Mouse (Mus musculus) forebrain, embryonic 14.5 days (tissue): ENCODE results near the gene Atg2a. TPM values are rescaled to one million over a fixed set of nuclear protein-coding genes. Genes with fewer than 3 reads are reported as not detected.

Experiments used
- ATAC-seq: fragments of 200-750 bp; cut with Nextera tagmentation; 2 replicates; pipeline ENCODE4 v1.8.0; 2017; ENCODE audit warnings: mild to moderate bottlenecking, moderate library complexity
- DNase-seq: peaks from one replicate; pipeline ENCODE4 v3.0.0-alpha.2; 2015; ENCODE audit warnings: low spot score
- H3K27ac ChIP-seq: fragments of 300-500 bp; sonication (generic); 2 replicates; pipeline ENCODE4 v1.5.1; 2014; ENCODE audit warnings: low read depth, mild to moderate bottlenecking, control low read depth, low read length, moderate library complexity
- H3K27me3 ChIP-seq: fragments of 300-500 bp; sonication (generic); replicated peaks from 2 replicates; pipeline ENCODE4 v1.6.1; 2014; ENCODE audit warnings: low read length, control low read depth, mixed read lengths; ENCODE audit not compliant: control insufficient read depth, insufficient read depth
- H3K36me3 ChIP-seq: fragments of 300-500 bp; sonication (generic); 2 replicates; pipeline ENCODE4 v1.6.1; 2014; ENCODE audit warnings: low read length, control low read depth; ENCODE audit not compliant: control insufficient read depth, insufficient read depth
- H3K4me1 ChIP-seq: fragments of 300-500 bp; sonication (generic); 2 replicates; pipeline ENCODE4 v1.6.1; 2014; ENCODE audit warnings: antibody characterized with exemption, low read length, control low read depth; ENCODE audit not compliant: control insufficient read depth, insufficient read depth
- H3K4me2 ChIP-seq: fragments of 300-500 bp; sonication (generic); 2 replicates; pipeline ENCODE4 v1.6.1; 2014; ENCODE audit warnings: mild to moderate bottlenecking, control low read depth, low read length
- H3K4me3 ChIP-seq: fragments of 300-500 bp; sonication (generic); 2 replicates; pipeline ENCODE4 v1.5.1; 2014; ENCODE audit warnings: low read depth, low read length, control low read depth
- H3K9ac ChIP-seq: fragments of 300-500 bp; sonication (generic); 2 replicates; pipeline ENCODE4 v1.6.1; 2014; ENCODE audit warnings: mild to moderate bottlenecking, low read length, control low read depth, moderate library complexity
- H3K9me3 ChIP-seq: fragments of 300-500 bp; sonication (generic); replicated peaks from 2 replicates; pipeline ENCODE4 v1.6.1; 2016; ENCODE audit warnings: low read length, control low read depth, mixed read lengths; ENCODE audit not compliant: control insufficient read depth
- WGBS: fragments of 180-500 bp; shearing (Covaris S2); extraction: QIAGEN DNeasy Blood & Tissue Kit; methylation state at CpG from one replicate; pipeline ENCODE4 v1.1.7; 2014; 5-methylcytosine and 5-hydroxymethylcytosine counted together
- polyA plus RNA-seq: library from polyadenylated mRNA; unstranded; fragments of >200 nt; fragmentation: Nextera tagmentation; extraction: Ambion mirVana; gene quantifications from 2 replicates; pipeline ENCODE4 v1.2.1, GENCODE M21; 2014

The Atg2a gene
- polyA plus RNA-seq, 1 experiment from 2014 or later = 7.9 TPM

- Histone ChIP-seq H3K36me3 (peaks cover 66% of the 10 kb centered on the region), H3K9ac (no peak overlapping the region), H3K4me3 (no peak overlapping the region), H3K27ac (no peak overlapping the region), H3K27me3 (no peaks in the 10 kb centered on the region), H3K4me2 (no peak overlapping the region), H3K4me1 (peaks cover 6% of the 10 kb centered on the region; the same call in 1 of the 2 replicates), H3K9me3 (no peaks in the 10 kb centered on the region)
- no peak for DNase-seq
- 85% methylated on average over 2 of the region's 2 CpGs for whole genome bisulfite sequencing
- ATAC-seq = no peak
Observed at GRCm38 (mm10) chr19:6231036-6231435, 10.4 kb upstream of the Atg2a start.

- H3K4me2 ChIP-seq = no peak overlapping the region
- peaks cover 43% of the 10 kb centered on the region for H3K36me3 ChIP-seq
- WGBS = 86% methylated on average over 16 of the region's 16 CpGs
- no peak overlapping the region for H3K4me3 ChIP-seq
- DNase-seq (no peak), ATAC-seq (no peak)
- no peaks in the 10 kb centered on the region for H3K9me3 ChIP-seq
- peaks cover 9% of the 10 kb centered on the region; the same call in 1 of the 2 replicates for H3K4me1 ChIP-seq
- no peaks in the 10 kb centered on the region for H3K27me3 ChIP-seq
- no peak overlapping the region for H3K9ac ChIP-seq
- H3K27ac ChIP-seq = no peak overlapping the region
Observed at GRCm38 (mm10) chr19:6233647-6234046, 7.8 kb upstream of the Atg2a start.

- H3K4me1 ChIP-seq = peaks cover 9% of the 10 kb centered on the region; the same call in 1 of the 2 replicates
- H3K27ac ChIP-seq = no peak overlapping the region
- H3K4me3 ChIP-seq = peak overlapping the region; percentile 80
- ATAC-seq = no peak
- H3K4me2 ChIP-seq = peak overlapping the region; percentile 76
- no peak for DNase-seq
- peaks cover 34% of the 10 kb centered on the region for H3K36me3 ChIP-seq
- H3K9ac ChIP-seq = peak overlapping the region; percentile 88
- H3K9me3 ChIP-seq = no peaks in the 10 kb centered on the region
- 66% methylated on average over 11 of the region's 11 CpGs for WGBS
- H3K27me3 ChIP-seq = no peaks in the 10 kb centered on the region
Observed at GRCm38 (mm10) chr19:6234337-6235083, 7.0 kb upstream of the Atg2a start.

GRCm38 (mm10) chr19:6235084-6236052 is 6.1 kb upstream of the Atg2a start, which contains the start of gene Ppp2r5b:
Gene Ppp2r5b, minus strand, starts transcription at chr19:6235872.
- Histone ChIP-seq H3K4me1 (peaks cover 9% of the 10 kb centered on the region; the same call in 1 of the 2 replicates), H3K9ac (peak within 1 kb of the TSS; percentile 88), H3K36me3 (peaks cover 25% of the 10 kb centered on the region), H3K27ac (peak within 1 kb of the TSS; percentile 93), H3K4me2 (peak within 1 kb of the TSS; percentile 76), H3K9me3 (no peaks in the 10 kb centered on the region), H3K4me3 (peak within 1 kb of the TSS; percentile 80), H3K27me3 (no peaks in the 10 kb centered on the region)
- 1% methylated on average over 45 of the region's 48 CpGs for WGBS
- DNase-seq (peak; percentile 97), ATAC-seq (peak; percentile 95)

GRCm38 (mm10) chr19:6236053-6236441 is 5.4 kb upstream of the Atg2a start:
- Histone ChIP-seq H3K27ac (peak overlapping the region; percentile 93), H3K9me3 (no peaks in the 10 kb centered on the region), H3K4me1 (peaks cover 9% of the 10 kb centered on the region; the same call in 1 of the 2 replicates), H3K36me3 (peaks cover 19% of the 10 kb centered on the region), H3K4me2 (peak overlapping the region; percentile 76), H3K27me3 (no peaks in the 10 kb centered on the region), H3K9ac (peak overlapping the region; percentile 88), H3K4me3 (peak overlapping the region; percentile 80)
- DNase-seq (peak; percentile 96), ATAC-seq (peak; percentile 86)
- WGBS = under 1% methylated on average over 9 of the region's 9 CpGs

GRCm38 (mm10) chr19:6236842-6237241 is 4.6 kb upstream of the Atg2a start:
- DNase-seq = no peak
- no peaks in the 10 kb centered on the region for H3K27me3 ChIP-seq
- H3K27ac ChIP-seq = no peak overlapping the region
- H3K9ac ChIP-seq = no peak overlapping the region
- ATAC-seq = no peak
- no peaks in the 10 kb centered on the region for H3K9me3 ChIP-seq
- H3K4me2 ChIP-seq = no peak overlapping the region
- no peak overlapping the region for H3K4me3 ChIP-seq
- WGBS = 69% methylated on average over 7 of the region's 7 CpGs
- H3K36me3 ChIP-seq = peaks cover 11% of the 10 kb centered on the region
- peaks cover 9% of the 10 kb centered on the region; the same call in 1 of the 2 replicates for H3K4me1 ChIP-seq

GRCm38 (mm10) chr19:6238740-6239139 is 2.7 kb upstream of the Atg2a start:
- DNase-seq (no peak), ATAC-seq (no peak)
- Histone ChIP-seq H3K9ac (no peak overlapping the region), H3K4me1 (peaks cover 16% of the 10 kb centered on the region), H3K4me2 (no peak overlapping the region), H3K4me3 (no peak overlapping the region), H3K27me3 (no peaks in the 10 kb centered on the region), H3K9me3 (no peaks in the 10 kb centered on the region), H3K27ac (no peak overlapping the region), H3K36me3 (no peaks in the 10 kb centered on the region)

GRCm38 (mm10) chr19:6240136-6240535 is 1.3 kb upstream of the Atg2a start:
- 72% methylated on average over 1 of the region's 1 CpGs for WGBS
- H3K27ac ChIP-seq = no peak overlapping the region
- DNase-seq = no peak
- no peak overlapping the region for H3K4me2 ChIP-seq
- H3K4me3 ChIP-seq = no peak overlapping the region
- H3K9me3 ChIP-seq = no peaks in the 10 kb centered on the region
- H3K4me1 ChIP-seq = peaks cover 10% of the 10 kb centered on the region
- no peak for ATAC-seq
- no peaks in the 10 kb centered on the region for H3K36me3 ChIP-seq
- no peaks in the 10 kb centered on the region for H3K27me3 ChIP-seq
- no peak overlapping the region for H3K9ac ChIP-seq
